Mouse (Mus musculus): ENCODE measurements at regions not wholly inside any gene's neighbourhood (a gene's known extent, or its start where the extent isn't known, plus 50 kb on each side); places are given as distances from the start of the nearest gene placed in this dataset.

DNA sequence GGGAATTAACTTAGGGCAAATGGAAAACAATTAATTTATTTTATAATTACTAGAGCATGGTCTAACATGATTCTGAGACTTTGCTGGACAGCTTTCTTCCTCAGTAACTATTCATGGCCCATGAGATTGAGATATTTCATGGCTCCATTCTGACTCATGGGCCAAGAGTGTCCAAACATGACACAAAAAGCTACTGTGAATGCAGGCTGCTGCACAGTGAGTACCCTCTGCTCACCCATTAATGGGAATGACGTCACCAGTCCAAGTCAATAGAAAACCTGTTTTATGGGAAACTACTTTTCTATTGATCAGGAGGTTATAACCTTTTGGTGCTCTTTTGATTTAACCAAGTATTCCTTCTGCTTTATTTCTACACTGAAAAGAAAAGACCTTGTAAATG is 693.6 kb downstream of the Rwdd3 start:
- TF ChIP-seq CTCF (IDR thresholded peaks at IDR 0.05), result no peak
- no peak for TF ChIP-seq POLR2A (IDR thresholded peaks at IDR 0.05; ENCODE audit: insufficient read depth, low read depth, low read length)
